Mouse (Mus musculus): Measurements from ENCODE around the gene Rgn.

- no peak for TF ChIP-seq EP300 (optimal IDR thresholded peaks at IDR 0.05)
- TF ChIP-seq CTCF (IDR thresholded peaks at IDR 0.05; ENCODE audit: low read depth) = no peak
Observed at GRCm38 (mm10) chrX:20572683-20573082, 23.1 kb downstream of the Rgn start.
